ENCODE assay signal across 8 mouse cellular contexts in genomic region chr13:54788740-54789560, GRCm38 (mm10). TPM values are rescaled to one million over a fixed set of nuclear protein-coding genes. Genes with fewer than 3 reads are reported as not detected.
DNase-seq lines count a peak whose midpoint lies in the region; ATAC-seq and TF ChIP-seq lines count a peak whose summit lies in the region.

Gene Tspan17 (plus strand): TSS chr13:54789377.

- peak; percentile 86 for ATAC-seq in activated CD4-positive, CD25-positive, alpha-beta regulatory T cell, adult 4 months

- peak within 1 kb of the TSS; percentile 68 for H3K4me3 ChIP-seq in cortical plate, adult 2 months (ENCODE audit: insufficient read depth, low read length)
- H3K4me3 ChIP-seq in megakaryocyte, embryonic 14.5 days (replicated peaks) = peak within 1 kb of the TSS; percentile 91

- H3K27me3 ChIP-seq in megakaryocyte, embryonic 14.5 days (replicated peaks) = peaks cover 68% of the 10 kb centered on the region

- H3K27ac ChIP-seq in cortical plate, adult 2 months (ENCODE audit: insufficient read depth, low read length) = peak within 1 kb of the TSS; percentile 58; the same call in 1 of the 2 replicates

- no peak for TF ChIP-seq POLR2A in cortical plate, adult 2 months (IDR thresholded peaks at IDR 0.05; ENCODE audit: extremely low read depth, insufficient read depth, low read length)

- H3K9me3 ChIP-seq in megakaryocyte, embryonic 14.5 days = peaks cover 14% of the 10 kb centered on the region

- no peaks in the 10 kb centered on the region for H3K36me3 ChIP-seq in megakaryocyte, embryonic 14.5 days (replicated peaks; ENCODE audit: low read length)

- TF ChIP-seq CTCF in cortical plate, adult 2 months (IDR thresholded peaks at IDR 0.05; ENCODE audit: extremely low read depth, insufficient read depth, low read length) = no peak

- peak; percentile 99 to 100 for DNase-seq in gastrocnemius, adult 8-10 months (ENCODE audit: low spot score in 2 of 2)
- DNase-seq in hindlimb bud, embryonic 11.5 days (ENCODE audit: extremely low spot score, low read depth, low spot score) = peak; percentile 26
- DNase-seq in left cerebral cortex, adult 8-10 months (ENCODE audit: low spot score in 2 of 2) = peak; percentile 66 to 98
- peak; percentile 95 to 96 for DNase-seq in right cerebral cortex, postnatal 10 days (ENCODE audit: low spot score in 2 of 2)
- peak; percentile 94 for DNase-seq in urinary bladder, postnatal 25 days (ENCODE audit: low spot score)

- no peaks in the 10 kb centered on the region for H3K4me1 ChIP-seq in cortical plate, adult 2 months (ENCODE audit: control insufficient read depth, insufficient read depth, low read length)
- peaks cover 20% of the 10 kb centered on the region for H3K4me1 ChIP-seq in megakaryocyte, embryonic 14.5 days

RNA-seq across cellular contexts. Expression of gene Tspan17, which starts in this region (rescaled TPM):
- polyA plus RNA-seq in activated CD4-positive, CD25-positive, alpha-beta regulatory T cell, adult 4 months (2017; shearing (Covaris generic)) = 1 to 10 TPM; 1.5 to 2.2 TPM
- 75.7 and 78.9 TPM in 2 replicates for polyA plus RNA-seq in cortical plate, adult 2 months (2012; rRNA removed)
- 10 to 100 TPM; 15.5 to 26.0 (median 20.5) TPM for total RNA-seq in gastrocnemius, adult 8-10 months (2022)
- 10 to 100 TPM; 74.5 to 85.8 (median 79.0) TPM for total RNA-seq in left cerebral cortex, adult 8-10 months (2022)
- 4.5 and 8.0 TPM in 2 replicates for polyA plus RNA-seq in megakaryocyte, embryonic 14.5 days (2012; ENCODE audit: insufficient read depth, low replicate concordance)

Comparison
In these comparisons a context has a peak if more than half of its experiments do, and no peak if none do; other contexts are left out.
1. Peak in every context shown above with its lines: DNase-seq, ATAC-seq, H3K4me3 ChIP-seq and H3K27ac ChIP-seq.
2. DNase-seq: peak in every context shown above with its lines; median percentile 100 in gastrocnemius, adult 8-10 months; 96 in right cerebral cortex, postnatal 10 days; 94 in urinary bladder, postnatal 25 days; 82 in left cerebral cortex, adult 8-10 months; 26 in hindlimb bud, embryonic 11.5 days.